In genomic region chr7:81281240-81281639, GRCm38 (mm10) we compare ENCODE assay signal across 19 mouse cellular contexts.
"Had no signal": no experiment of that assay in that cellular context is flagged by ENCODE, and none has a peak within 500 bp of the region (broad histone marks: within the 10 kb centered on the region; RNA-seq: fewer than 3 reads in every experiment).

No protein-coding gene starts in this region.

- H3K4me1 ChIP-seq: liver, embryonic 12.5 days; liver, embryonic 15.5 days had no signal

- H3K9me3 ChIP-seq: limb, embryonic 10.5 days; limb, embryonic 13.5 days; liver, embryonic 12.5 days; liver, embryonic 15.5 days had no signal

- H3K27me3 ChIP-seq: limb, embryonic 13.5 days; liver, embryonic 12.5 days; liver, embryonic 15.5 days had no signal

- ATAC-seq: liver, embryonic 12.5 days had no signal

- H3K4me2 ChIP-seq: limb, embryonic 13.5 days; liver, embryonic 12.5 days; liver, embryonic 15.5 days; midbrain, embryonic 11.5 days had no signal

- H3K4me3 ChIP-seq: limb, embryonic 10.5 days; limb, embryonic 13.5 days; liver, embryonic 12.5 days; liver, embryonic 15.5 days had no signal

- H3K27ac ChIP-seq: limb, embryonic 10.5 days; limb, embryonic 13.5 days; liver, embryonic 12.5 days; liver, embryonic 15.5 days; stomach, postnatal 0 days had no signal

- H3K36me3 ChIP-seq: limb, embryonic 10.5 days; limb, embryonic 13.5 days; liver, embryonic 12.5 days; liver, embryonic 15.5 days had no signal

- H3K9ac ChIP-seq: limb, embryonic 13.5 days; liver, embryonic 12.5 days; liver, embryonic 15.5 days had no signal

- DNase-seq: kidney, adult 11 months; kidney, postnatal 10 days; kidney, postnatal 4 days; liver; lung, adult 18-20 months; lung, postnatal 14 days; lung, postnatal 4 days; midbrain, embryonic 14.5 days; right cerebral cortex, postnatal 14 days; right cerebral cortex, postnatal 4 days; thymus, adult 2 months; thymus, postnatal 14 days; thymus, postnatal 4 days had no signal
